Mouse (Mus musculus): Measurements from ENCODE around the gene Irx2. TPM values are rescaled to one million over a fixed set of nuclear protein-coding genes. Genes with fewer than 3 reads are reported as not detected.

Irx2 gene
- total RNA-seq, 1 experiment, result 5.2 TPM

DNA sequence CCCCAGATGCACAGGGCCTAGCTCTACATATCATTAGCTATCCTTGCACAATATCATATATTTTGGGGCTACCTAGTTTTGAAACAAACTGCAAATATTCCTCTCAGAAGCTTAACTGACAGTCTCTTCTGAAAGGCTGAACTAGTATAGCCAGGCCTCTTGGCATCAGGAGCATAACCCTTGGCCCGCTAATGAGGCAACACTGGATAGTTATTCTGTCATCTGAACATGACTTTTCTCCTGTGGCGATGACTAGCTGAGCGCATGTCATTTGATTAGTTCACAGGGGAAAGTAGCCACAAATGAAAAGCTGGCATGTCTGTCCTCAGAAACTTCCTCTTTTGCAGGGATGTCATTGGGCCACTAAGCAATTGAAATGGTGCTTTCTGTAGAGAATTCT lies 29.4 kb upstream of the Irx2 start:
- DNase-seq (ENCODE audit: low read depth, low spot score), result no peak
- no peaks in the 10 kb centered on the region for H3K9me3 ChIP-seq (ENCODE audit: control insufficient read depth, insufficient read depth, low read depth, low read length)
- in situ Hi-C loops (cut with MboI; ENCODE audit: low sequenced_read_pairs in 2 of 2, unreplicated experiment in 2 of 2), result no loop called here
- no peaks in the 10 kb centered on the region for H3K4me1 ChIP-seq (ENCODE audit: control insufficient read depth in 2 of 2, insufficient read depth in 2 of 2, low read length in 2 of 2, poor library complexity in 1 of 2)
- H3K36me3 ChIP-seq (ENCODE audit: control insufficient read depth, insufficient read depth, low read length, poor library complexity, severe bottlenecking), result no peaks in the 10 kb centered on the region
- H3K4me3 ChIP-seq (ENCODE audit: insufficient read depth in 1 of 2, low read depth in 1 of 2, low read length in 2 of 2, poor library complexity in 1 of 2, severe bottlenecking in 1 of 2), result no peak overlapping the region
- TF ChIP-seq ZC3H11A (IDR thresholded peaks at IDR 0.05; ENCODE audit: borderline replicate concordance, low read depth, low read length) (no peak), MAFK (IDR thresholded peaks at IDR 0.05; ENCODE audit: insufficient read depth, low read depth, low read length) (no peak), CHD2 (IDR thresholded peaks at IDR 0.05; ENCODE audit: low read depth, low read length) (no peak)
- no peak overlapping the region for H3K9ac ChIP-seq (ENCODE audit: insufficient read depth, low read depth, low read length, poor library complexity, severe bottlenecking)
- H3K27ac ChIP-seq (ENCODE audit: insufficient read depth, low read depth, low read length, poor library complexity, severe bottlenecking), result no peak overlapping the region

DNA sequence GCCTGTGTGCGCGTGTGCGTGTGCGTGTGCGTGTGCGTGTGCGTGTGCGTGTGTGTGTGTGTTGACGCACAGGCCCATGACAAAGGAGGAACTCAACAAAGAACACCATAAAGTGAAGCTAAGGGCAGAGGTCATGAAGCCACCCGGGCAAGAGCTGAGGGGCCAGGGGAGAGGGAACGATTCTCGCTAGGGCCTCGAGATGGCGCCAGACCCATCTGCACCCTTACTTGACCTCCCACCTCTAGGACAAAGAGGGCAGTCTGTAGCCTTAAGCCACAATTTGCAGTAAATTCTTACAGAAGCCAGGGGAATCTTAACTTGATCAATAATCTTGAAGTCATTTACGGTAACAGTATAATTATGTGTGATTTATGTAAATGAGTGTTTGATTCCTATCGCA lies 19.9 kb upstream of the Irx2 start:
- H3K9me3 ChIP-seq (ENCODE audit: control insufficient read depth, insufficient read depth, low read depth, low read length), result no peaks in the 10 kb centered on the region
- H3K27ac ChIP-seq (ENCODE audit: insufficient read depth, low read depth, low read length, poor library complexity, severe bottlenecking), result no peak overlapping the region
- H3K4me1 ChIP-seq (ENCODE audit: control insufficient read depth in 2 of 2, insufficient read depth in 2 of 2, low read length in 2 of 2, poor library complexity in 1 of 2), result no peaks in the 10 kb centered on the region
- TF ChIP-seq HCFC1 (IDR thresholded peaks at IDR 0.05; ENCODE audit: borderline replicate concordance, insufficient read depth, low read length) (no peak), CHD2 (IDR thresholded peaks at IDR 0.05; ENCODE audit: low read depth, low read length) (no peak), MAFK (IDR thresholded peaks at IDR 0.05; ENCODE audit: insufficient read depth, low read depth, low read length) (no peak), ZC3H11A (IDR thresholded peaks at IDR 0.05; ENCODE audit: borderline replicate concordance, low read depth, low read length) (peak; percentile 37; the same call in 1 of the 2 replicates)
- DNase-seq (ENCODE audit: low read depth, low spot score), result peak; percentile 36
- no peak overlapping the region for H3K9ac ChIP-seq (ENCODE audit: insufficient read depth, low read depth, low read length, poor library complexity, severe bottlenecking)
- H3K4me3 ChIP-seq (ENCODE audit: insufficient read depth in 1 of 2, low read depth in 1 of 2, low read length in 2 of 2, poor library complexity in 1 of 2, severe bottlenecking in 1 of 2), result no peak overlapping the region
- in situ Hi-C loops (cut with MboI; ENCODE audit: low sequenced_read_pairs in 2 of 2, unreplicated experiment in 2 of 2), result no loop called here
- no peaks in the 10 kb centered on the region for H3K36me3 ChIP-seq (ENCODE audit: control insufficient read depth, insufficient read depth, low read length, poor library complexity, severe bottlenecking)

DNA sequence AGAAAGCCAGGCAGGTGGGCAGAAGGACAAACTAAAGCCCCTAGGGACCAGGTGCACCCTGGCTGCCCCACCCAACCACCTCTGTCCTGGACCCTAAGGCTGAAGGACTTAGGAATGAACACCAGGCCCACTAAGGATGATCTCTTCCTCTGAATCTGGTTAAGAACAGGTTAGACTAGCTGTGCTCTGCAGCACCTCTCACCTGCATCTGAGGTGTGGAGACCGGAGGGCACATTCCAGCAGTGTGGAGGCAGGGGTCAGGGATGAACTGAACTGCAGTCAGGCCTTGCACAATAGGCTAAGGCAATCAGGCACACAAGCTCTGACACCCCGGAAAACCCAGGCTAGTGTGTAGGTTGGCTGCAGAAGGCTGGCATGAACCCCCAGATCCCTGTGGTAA lies 18.3 kb upstream of the Irx2 start:
- H3K36me3 ChIP-seq (ENCODE audit: control insufficient read depth, insufficient read depth, low read length, poor library complexity, severe bottlenecking), result no peaks in the 10 kb centered on the region
- H3K9me3 ChIP-seq (ENCODE audit: control insufficient read depth, insufficient read depth, low read depth, low read length), result no peaks in the 10 kb centered on the region
- no peak overlapping the region for H3K27ac ChIP-seq (ENCODE audit: insufficient read depth, low read depth, low read length, poor library complexity, severe bottlenecking)
- DNase-seq (ENCODE audit: low read depth, low spot score), result no peak
- no peaks in the 10 kb centered on the region for H3K4me1 ChIP-seq (ENCODE audit: control insufficient read depth in 2 of 2, insufficient read depth in 2 of 2, low read length in 2 of 2, poor library complexity in 1 of 2)
- TF ChIP-seq MAFK (IDR thresholded peaks at IDR 0.05; ENCODE audit: insufficient read depth, low read depth, low read length) (no peak), ZNF384 (IDR thresholded peaks at IDR 0.05; ENCODE audit: low read depth, low read length) (no peak), CHD2 (IDR thresholded peaks at IDR 0.05; ENCODE audit: low read depth, low read length) (no peak), ZC3H11A (IDR thresholded peaks at IDR 0.05; ENCODE audit: borderline replicate concordance, low read depth, low read length) (no peak)
- H3K4me3 ChIP-seq (ENCODE audit: insufficient read depth in 1 of 2, low read depth in 1 of 2, low read length in 2 of 2, poor library complexity in 1 of 2, severe bottlenecking in 1 of 2), result no peak overlapping the region
- no peak overlapping the region for H3K9ac ChIP-seq (ENCODE audit: insufficient read depth, low read depth, low read length, poor library complexity, severe bottlenecking)
- in situ Hi-C loops (cut with MboI; ENCODE audit: low sequenced_read_pairs in 2 of 2, unreplicated experiment in 2 of 2), result no loop called here

DNA sequence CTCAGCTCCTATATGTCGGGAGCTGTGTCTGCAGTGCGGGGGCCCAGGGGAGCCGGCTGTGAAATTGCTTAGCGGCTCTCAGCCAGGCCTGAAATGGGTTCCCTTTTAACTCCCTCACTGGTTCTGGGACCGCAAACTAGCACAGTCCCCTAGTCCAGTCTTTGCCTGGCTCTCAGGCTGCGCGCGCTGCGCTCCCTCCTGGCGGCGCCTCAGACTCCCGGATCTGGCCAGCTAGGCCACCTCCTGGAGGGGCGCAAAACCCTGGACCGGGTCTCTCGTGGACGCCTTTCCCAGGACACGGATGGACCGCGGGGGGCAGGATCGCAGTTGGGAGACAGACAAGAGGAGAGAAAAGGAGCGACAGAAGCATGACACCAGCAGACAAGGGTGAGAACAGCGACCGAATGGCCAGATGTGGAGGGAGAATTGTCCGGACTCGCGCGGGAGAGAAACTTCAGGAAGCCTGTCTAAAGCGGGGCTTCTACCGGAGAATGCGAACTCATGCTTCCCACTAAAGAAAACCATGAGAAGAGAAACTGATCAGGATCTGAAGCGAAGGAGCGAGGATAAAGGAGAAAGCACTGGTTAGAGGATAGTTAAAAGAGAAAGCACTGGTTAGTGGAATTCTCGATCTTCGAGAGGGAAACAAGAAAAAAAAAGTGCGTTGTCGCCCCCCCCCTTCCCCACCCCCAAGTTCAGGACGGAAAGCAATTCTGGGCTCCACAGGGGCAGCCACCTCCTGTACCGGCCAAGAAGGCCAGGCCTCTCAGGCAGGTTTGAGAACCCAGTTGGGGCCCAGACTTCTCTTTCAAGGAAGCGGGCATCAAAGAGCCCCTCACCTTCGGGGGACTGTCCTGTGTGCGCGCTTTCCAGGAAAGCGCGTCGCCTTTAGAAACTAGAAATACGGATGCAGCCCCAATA lies 4.4 kb upstream of the Irx2 start:
- peak; percentile 15 for DNase-seq (ENCODE audit: low read depth, low spot score)
- no peak for TF ChIP-seq HCFC1 (IDR thresholded peaks at IDR 0.05; ENCODE audit: borderline replicate concordance, insufficient read depth, low read length)
- no peak for TF ChIP-seq ZC3H11A (IDR thresholded peaks at IDR 0.05; ENCODE audit: borderline replicate concordance, low read depth, low read length)
- no peak for TF ChIP-seq MAFK (IDR thresholded peaks at IDR 0.05; ENCODE audit: insufficient read depth, low read depth, low read length)
- Histone ChIP-seq H3K36me3 (ENCODE audit: control insufficient read depth, insufficient read depth, low read length, poor library complexity, severe bottlenecking) (no peaks in the 10 kb centered on the region), H3K9me3 (ENCODE audit: control insufficient read depth, insufficient read depth, low read depth, low read length) (no peaks in the 10 kb centered on the region), H3K27ac (ENCODE audit: insufficient read depth, low read depth, low read length, poor library complexity, severe bottlenecking) (no peak overlapping the region), H3K4me1 (ENCODE audit: control insufficient read depth in 2 of 2, insufficient read depth in 2 of 2, low read length in 2 of 2, poor library complexity in 1 of 2) (0 out of 4 replicates have a peak, but pooled peaks cover 0 to 6% of the 10 kb centered on the region in 2 experiments), H3K9ac (ENCODE audit: insufficient read depth, low read depth, low read length, poor library complexity, severe bottlenecking) (no peak overlapping the region), H3K4me3 (ENCODE audit: insufficient read depth in 1 of 2, low read depth in 1 of 2, low read length in 2 of 2, poor library complexity in 1 of 2, severe bottlenecking in 1 of 2) (peak overlapping the region in 1 of 2 experiments; percentile 29; a peak in 2 of 4 replicates)
- in situ Hi-C loops (cut with MboI; ENCODE audit: low sequenced_read_pairs in 2 of 2, unreplicated experiment in 2 of 2), result no loop called here
